Mouse (Mus musculus) heart, embryonic 12.5 days (tissue): ENCODE results near the gene Lama2. TPM values are rescaled to one million over a fixed set of nuclear protein-coding genes. Genes with fewer than 3 reads are reported as not detected.
"Not testable (repeated sequence)": the region's sequence is repeated elsewhere in the genome, so short reads cannot be mapped to it uniquely, and the experiment has no call there.

Experiments
- ATAC-seq: fragments of 200-750 bp; cut with Nextera tagmentation; 2 replicates; pipeline ENCODE4 v1.8.0; 2017; ENCODE audit warnings: moderate TSS enrichment, moderate library complexity; ENCODE audit not compliant: insufficient number of reproducible peaks, low FRiP score
- H3K27ac ChIP-seq: fragments of 300-500 bp; sonication (generic); 2 replicates; pipeline ENCODE4 v1.5.1; 2016; ENCODE audit warnings: mild to moderate bottlenecking, moderate library complexity; ENCODE audit not compliant: poor library complexity, severe bottlenecking
- H3K27me3 ChIP-seq: fragments of 300-500 bp; sonication (generic); replicated peaks from 2 replicates; pipeline ENCODE4 v1.6.1; 2016; ENCODE audit warnings: mild to moderate bottlenecking, moderate library complexity
- H3K36me3 ChIP-seq: fragments of 300-500 bp; sonication (generic); 2 replicates; pipeline ENCODE4 v1.6.1; 2016; ENCODE audit warnings: mild to moderate bottlenecking, moderate library complexity
- H3K4me1 ChIP-seq: fragments of 300-500 bp; sonication (generic); replicated peaks from 2 replicates; pipeline ENCODE4 v1.6.1; 2016; ENCODE audit warnings: mild to moderate bottlenecking
- H3K4me2 ChIP-seq: fragments of 300-500 bp; sonication (generic); 2 replicates; pipeline ENCODE4 v1.6.1; 2016; ENCODE audit warnings: mild to moderate bottlenecking, moderate library complexity
- H3K4me3 ChIP-seq: fragments of 300-500 bp; sonication (generic); 2 replicates; pipeline ENCODE4 v1.5.1; 2016; ENCODE audit warnings: mild to moderate bottlenecking
- H3K9ac ChIP-seq: fragments of 300-500 bp; sonication (generic); 2 replicates; pipeline ENCODE4 v1.6.1; 2016; ENCODE audit warnings: mild to moderate bottlenecking, moderate library complexity
- H3K9me3 ChIP-seq: fragments of 300-500 bp; sonication (generic); replicated peaks from 2 replicates; pipeline ENCODE4 v1.6.1; 2016; ENCODE audit warnings: mild to moderate bottlenecking, moderate library complexity
- WGBS: fragments of 180-500 bp; shearing (Covaris S2); methylation state at CpG from one replicate; pipeline ENCODE4 v1.1.7; 2016; 5-methylcytosine and 5-hydroxymethylcytosine counted together
- polyA plus RNA-seq: library from polyadenylated mRNA; unstranded; fragments of >200 nt; fragmentation: Nextera tagmentation; extraction: Ambion mirVana; gene quantifications from 2 replicates; pipeline ENCODE4 v1.2.1, GENCODE M21; 2016

The Lama2 gene
- polyA plus RNA-seq, 1 experiment from 2014 or later, result 14.1 TPM

GRCm38 (mm10) chr10:27005716-27006115, 613.8 kb downstream of the Lama2 start:
- Histone ChIP-seq H3K4me1 (no peaks in the 10 kb centered on the region), H3K4me3 (no peak overlapping the region), H3K27me3 (no peaks in the 10 kb centered on the region), H3K27ac (no peak overlapping the region), H3K4me2 (no peak overlapping the region), H3K36me3 (no peaks in the 10 kb centered on the region), H3K9ac (no peak overlapping the region), H3K9me3 (no peaks in the 10 kb centered on the region)
- WGBS, result 76% methylated on average over 2 of the region's 2 CpGs
- ATAC-seq, result no peak

DNA sequence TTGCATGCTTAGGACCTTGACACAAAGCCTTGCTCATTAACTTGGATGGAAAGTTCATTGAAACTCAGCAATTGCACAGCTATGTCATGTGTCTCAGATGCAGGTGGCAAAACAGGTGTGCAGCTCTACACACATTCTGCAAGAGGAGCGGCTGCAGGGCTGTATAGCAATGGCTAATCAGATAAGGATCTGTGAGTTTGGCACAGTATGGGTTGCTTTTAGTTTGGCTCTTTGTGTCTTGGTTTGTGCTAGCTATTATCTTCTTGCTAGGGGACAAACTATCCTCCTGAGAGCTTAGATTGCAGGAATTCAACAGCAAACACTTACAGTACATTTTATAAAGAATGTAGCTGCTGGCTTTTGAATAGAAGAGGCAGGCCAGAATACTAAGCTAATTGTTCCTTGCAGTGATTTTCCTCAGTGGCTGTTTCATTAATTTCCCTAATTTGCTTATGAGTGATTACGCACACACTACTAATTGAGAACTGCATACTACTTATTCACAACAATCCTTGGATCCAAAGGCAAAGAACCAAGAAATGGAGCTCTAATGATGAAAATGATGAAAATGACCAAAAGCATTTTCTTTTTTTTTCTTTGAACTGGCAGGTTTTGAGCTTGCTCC, 617.9 kb downstream of the Lama2 start:
- no peak for ATAC-seq
- Histone ChIP-seq H3K9me3 (no peaks in the 10 kb centered on the region), H3K4me3 (no peak overlapping the region), H3K9ac (no peak overlapping the region), H3K27me3 (no peaks in the 10 kb centered on the region), H3K4me1 (no peaks in the 10 kb centered on the region), H3K27ac (no peak overlapping the region), H3K4me2 (no peak overlapping the region), H3K36me3 (no peaks in the 10 kb centered on the region)
- 81% methylated on average over 2 of the region's 2 CpGs for WGBS

DNA sequence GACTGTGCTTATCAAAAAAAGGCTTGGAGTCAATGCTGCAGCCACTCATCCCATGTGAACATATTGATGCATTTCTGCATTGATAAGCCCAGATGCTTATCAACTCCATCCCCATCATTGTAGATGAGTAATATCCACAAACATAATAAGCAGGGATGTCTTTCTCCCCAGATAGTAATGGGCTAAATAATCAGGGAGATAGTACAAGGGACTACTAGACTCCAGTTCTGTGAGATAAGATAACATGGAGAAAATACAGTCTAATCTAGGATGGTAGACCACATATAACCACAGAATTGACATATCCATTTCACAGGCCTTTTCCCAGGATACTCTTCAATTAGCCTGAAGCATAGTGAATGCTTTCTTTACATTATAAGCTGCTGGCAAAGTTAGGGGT, 622.9 kb downstream of the Lama2 start:
- H3K27ac ChIP-seq, result no peak overlapping the region
- no peaks in the 10 kb centered on the region for H3K4me1 ChIP-seq
- no peak overlapping the region for H3K9ac ChIP-seq
- ATAC-seq, result no peak
- no peak overlapping the region for H3K4me3 ChIP-seq
- H3K9me3 ChIP-seq, result no peaks in the 10 kb centered on the region
- no peak overlapping the region for H3K4me2 ChIP-seq
- H3K36me3 ChIP-seq, result no peaks in the 10 kb centered on the region
- H3K27me3 ChIP-seq, result no peaks in the 10 kb centered on the region

GRCm38 (mm10) chr10:26995987-26996386, 623.6 kb downstream of the Lama2 start:
- H3K9me3 ChIP-seq, result no peaks in the 10 kb centered on the region
- no peaks in the 10 kb centered on the region for H3K27me3 ChIP-seq
- H3K9ac ChIP-seq, result no peak overlapping the region
- no peak overlapping the region for H3K27ac ChIP-seq
- H3K36me3 ChIP-seq, result no peaks in the 10 kb centered on the region
- H3K4me2 ChIP-seq, result no peak overlapping the region
- no peaks in the 10 kb centered on the region for H3K4me1 ChIP-seq
- WGBS, result 58% methylated on average over 6 of the region's 6 CpGs
- ATAC-seq, result no peak
- H3K4me3 ChIP-seq, result no peak overlapping the region

- H3K4me1 ChIP-seq, result no peaks in the 10 kb centered on the region
- WGBS, result 67% methylated on average over 8 of the region's 8 CpGs
- H3K27ac ChIP-seq, result no peak overlapping the region
- H3K27me3 ChIP-seq, result no peaks in the 10 kb centered on the region
- no peak overlapping the region for H3K9ac ChIP-seq
- H3K36me3 ChIP-seq, result no peaks in the 10 kb centered on the region
- H3K4me3 ChIP-seq, result no peak overlapping the region
- H3K9me3 ChIP-seq, result no peaks in the 10 kb centered on the region
- no peak overlapping the region for H3K4me2 ChIP-seq
- no peak for ATAC-seq
These were observed 624.2 kb downstream of the Lama2 start for GRCm38 (mm10) chr10:26995182-26995975.

DNA sequence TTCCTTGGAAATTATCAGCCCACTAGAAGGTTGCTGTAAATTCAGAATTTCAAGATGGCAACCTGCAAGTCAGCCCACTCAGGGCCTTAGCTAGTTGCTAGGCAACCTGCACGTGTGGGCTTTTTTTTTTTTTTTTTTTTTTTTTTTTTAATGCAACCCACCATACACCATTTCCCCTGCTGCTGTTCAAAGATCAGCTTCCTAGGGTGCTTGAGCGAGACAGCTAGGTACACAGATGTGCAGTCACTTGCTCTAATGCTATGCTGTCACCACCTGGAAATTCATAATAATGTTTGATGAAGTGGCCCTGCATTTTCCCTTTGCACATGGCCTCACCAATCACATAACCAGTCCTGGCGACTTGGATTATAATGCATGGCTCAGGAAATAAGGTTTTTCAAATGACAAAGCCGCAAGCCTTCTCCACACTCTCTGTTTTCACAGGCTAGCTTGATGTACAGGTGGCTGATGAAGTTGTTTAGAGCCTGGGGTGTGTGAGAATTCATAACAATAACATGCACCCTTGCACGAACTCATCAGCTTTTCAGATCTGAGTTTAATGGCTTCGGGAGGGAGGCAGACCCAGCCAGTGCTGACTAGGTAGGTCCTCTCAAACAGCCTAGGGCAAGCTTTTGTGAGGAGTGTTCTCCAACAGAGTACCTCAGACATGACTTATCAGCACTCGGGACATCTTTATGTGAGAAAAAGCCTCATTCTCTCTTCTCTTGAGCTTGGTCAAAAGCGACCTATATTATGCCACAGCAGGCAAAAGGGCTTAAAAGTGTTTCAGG, 625.4 kb downstream of the Lama2 start:
- Histone ChIP-seq H3K4me3 (no peak overlapping the region), H3K4me1 (no peaks in the 10 kb centered on the region), H3K36me3 (no peaks in the 10 kb centered on the region), H3K27ac (no peak overlapping the region), H3K4me2 (no peak overlapping the region), H3K9ac (no peak overlapping the region), H3K9me3 (no peaks in the 10 kb centered on the region), H3K27me3 (no peaks in the 10 kb centered on the region)
- ATAC-seq, result no peak
- WGBS, result 68% methylated on average over 8 of the region's 8 CpGs

DNA sequence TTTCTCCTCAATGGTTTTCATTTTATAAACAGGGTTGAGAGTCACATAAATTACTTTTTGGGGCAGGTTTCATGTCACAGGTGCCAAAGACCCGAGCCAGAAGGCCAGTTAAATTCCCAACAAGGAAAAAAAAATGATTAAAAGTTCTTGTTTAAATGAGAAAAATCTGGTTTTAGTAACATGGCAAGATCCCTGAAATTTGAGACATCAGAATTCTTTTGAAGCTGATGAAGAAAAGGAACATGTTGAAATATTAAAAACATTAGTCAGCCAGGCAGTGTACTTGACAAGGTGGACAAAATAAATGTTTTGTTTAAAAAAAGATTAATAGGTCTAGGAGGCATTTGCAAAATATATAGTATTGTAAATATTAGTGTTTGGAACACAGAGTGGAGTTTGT, 634.1 kb downstream of the Lama2 start:
- H3K36me3 ChIP-seq, result no peaks in the 10 kb centered on the region
- 49% methylated on average over 1 of the region's 1 CpGs for WGBS
- H3K9me3 ChIP-seq, result no peaks in the 10 kb centered on the region
- H3K4me1 ChIP-seq, result no peaks in the 10 kb centered on the region
- no peak overlapping the region for H3K4me3 ChIP-seq
- no peak overlapping the region for H3K4me2 ChIP-seq
- H3K9ac ChIP-seq, result no peak overlapping the region
- H3K27me3 ChIP-seq, result no peaks in the 10 kb centered on the region
- ATAC-seq, result no peak
- no peak overlapping the region for H3K27ac ChIP-seq

- not testable (repeated sequence) for H3K4me1 ChIP-seq, H3K27me3 ChIP-seq, H3K36me3 ChIP-seq, H3K9ac ChIP-seq, H3K27ac ChIP-seq, H3K4me3 ChIP-seq, ATAC-seq, H3K9me3 ChIP-seq, H3K4me2 ChIP-seq
- WGBS, result 73% methylated on average over 5 of the region's 5 CpGs
These were observed 635.5 kb downstream of the Lama2 start for GRCm38 (mm10) chr10:26984082-26984481.

DNA sequence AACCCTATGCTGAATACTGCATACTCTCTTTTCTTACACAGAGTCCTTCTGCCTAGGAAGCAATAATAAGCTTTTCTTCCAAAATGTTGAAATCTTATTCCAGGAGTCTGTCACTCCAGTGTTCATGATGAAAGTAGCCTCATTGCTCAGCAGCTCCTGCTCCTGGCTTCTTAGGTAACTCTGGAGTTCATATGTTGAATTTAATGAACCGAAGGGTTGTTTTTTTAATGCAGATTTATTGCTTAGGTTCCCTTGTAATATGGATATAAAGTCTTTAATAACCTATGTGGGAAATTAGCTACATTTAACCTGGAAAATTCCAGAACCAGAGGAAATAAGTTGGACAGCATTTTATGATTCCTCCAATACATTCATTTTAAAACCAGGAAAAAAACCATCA, 636.0 kb downstream of the Lama2 start:
- Histone ChIP-seq H3K4me2 (no peak overlapping the region), H3K4me3 (no peak overlapping the region), H3K27ac (no peak overlapping the region), H3K9me3 (no peaks in the 10 kb centered on the region), H3K9ac (no peak overlapping the region), H3K4me1 (no peaks in the 10 kb centered on the region), H3K27me3 (no peaks in the 10 kb centered on the region), H3K36me3 (no peaks in the 10 kb centered on the region)
- 91% methylated on average over 1 of the region's 1 CpGs for WGBS
- no peak for ATAC-seq

DNA sequence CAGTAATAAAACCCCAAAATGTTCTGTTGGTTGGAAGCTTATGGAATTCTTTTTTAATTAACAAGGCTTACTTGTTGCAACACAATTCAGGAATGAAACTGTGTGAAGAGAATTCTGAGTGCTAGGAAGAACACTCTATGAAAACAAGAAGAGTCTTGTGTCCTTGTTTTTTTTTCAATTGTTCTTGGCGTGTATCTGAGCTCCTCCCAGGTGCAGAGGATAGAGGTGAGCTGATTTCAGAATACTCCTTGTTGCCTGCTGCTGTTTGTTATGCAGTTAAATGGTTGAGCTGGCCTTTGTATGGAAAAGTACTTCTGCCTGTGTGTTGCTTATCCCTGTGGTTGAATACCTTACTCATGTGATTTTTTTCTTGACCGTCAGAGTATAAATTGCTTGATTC, 636.9 kb downstream of the Lama2 start:
- Histone ChIP-seq H3K4me2 (no peak overlapping the region), H3K27ac (no peak overlapping the region), H3K36me3 (no peaks in the 10 kb centered on the region), H3K4me1 (no peaks in the 10 kb centered on the region), H3K9ac (no peak overlapping the region), H3K9me3 (no peaks in the 10 kb centered on the region), H3K4me3 (no peak overlapping the region), H3K27me3 (no peaks in the 10 kb centered on the region)
- 72% methylated on average over 2 of the region's 2 CpGs for WGBS
- ATAC-seq, result no peak

DNA sequence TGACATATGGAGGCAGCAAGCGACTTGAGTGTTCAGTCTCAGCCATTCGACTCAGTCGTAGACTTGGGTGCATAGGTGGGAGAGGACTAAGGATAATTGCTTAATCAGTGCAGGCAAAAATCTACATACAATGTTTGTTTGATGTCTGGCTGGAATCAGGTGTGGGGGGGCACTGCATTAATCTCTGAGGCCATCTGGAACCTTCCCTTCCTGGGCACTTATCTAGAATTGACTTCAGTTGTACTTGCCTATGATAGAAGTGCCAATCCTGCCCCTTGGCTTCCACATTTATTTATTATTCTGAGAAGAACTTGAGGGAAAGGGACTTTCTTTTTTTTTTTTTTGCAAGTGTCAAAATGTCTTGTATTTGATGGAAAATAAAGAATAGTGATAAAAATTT, 644.2 kb downstream of the Lama2 start:
- no peak overlapping the region for H3K27ac ChIP-seq
- no peaks in the 10 kb centered on the region for H3K36me3 ChIP-seq
- H3K27me3 ChIP-seq, result no peaks in the 10 kb centered on the region
- no peak for ATAC-seq
- H3K9me3 ChIP-seq, result no peaks in the 10 kb centered on the region
- WGBS, result 88% methylated on average over 3 of the region's 3 CpGs
- no peak overlapping the region for H3K9ac ChIP-seq
- H3K4me3 ChIP-seq, result no peak overlapping the region
- no peak overlapping the region for H3K4me2 ChIP-seq
- H3K4me1 ChIP-seq, result no peaks in the 10 kb centered on the region
